Mouse (Mus musculus): Measurements from ENCODE around the gene Plekha8.

DNA sequence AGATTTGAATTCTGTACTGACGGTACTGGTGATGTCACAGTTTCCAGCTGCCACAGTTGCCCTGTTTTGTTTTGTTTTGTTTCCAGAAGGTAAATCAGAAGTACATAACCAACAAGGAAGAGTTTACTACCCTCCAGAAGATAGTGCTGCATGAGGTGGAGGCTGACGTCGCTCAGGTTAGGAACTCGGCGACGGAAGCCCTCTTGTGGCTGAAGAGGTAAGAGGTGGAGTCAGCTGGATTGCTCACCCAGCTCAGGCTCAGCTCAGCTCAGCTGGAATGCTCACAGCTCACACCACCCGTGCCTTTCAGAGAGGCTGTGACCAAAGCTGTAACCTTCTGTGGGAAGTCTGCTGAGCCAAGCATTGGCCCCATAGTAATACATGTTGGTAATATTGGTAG is 34.8 kb downstream of the Plekha8 start:
- TF ChIP-seq ZC3H11A (IDR thresholded peaks at IDR 0.05; ENCODE audit: borderline replicate concordance, low read depth, low read length) (0 out of 2 replicates have a peak, but pooled peaks have one; percentile 1), ZNF384 (IDR thresholded peaks at IDR 0.05; ENCODE audit: low read depth, low read length) (no peak), MAFK (IDR thresholded peaks at IDR 0.05; ENCODE audit: insufficient read depth, low read depth, low read length) (no peak), HCFC1 (IDR thresholded peaks at IDR 0.05; ENCODE audit: borderline replicate concordance, insufficient read depth, low read length) (no peak), CHD2 (IDR thresholded peaks at IDR 0.05; ENCODE audit: low read depth, low read length) (no peak)
